Mouse (Mus musculus) layer of hippocampus, adult 11-12 months (tissue): ENCODE results near the gene Kcnip3.
A peak's percentile ranks its signal among the peaks of the same experiment; 100 is the strongest.

Source experiments
- DNase-seq: peaks from one replicate; pipeline ENCODE4 v3.0.0; 2022; ENCODE audit warnings: low spot score

Kcnip3 gene

DNA sequence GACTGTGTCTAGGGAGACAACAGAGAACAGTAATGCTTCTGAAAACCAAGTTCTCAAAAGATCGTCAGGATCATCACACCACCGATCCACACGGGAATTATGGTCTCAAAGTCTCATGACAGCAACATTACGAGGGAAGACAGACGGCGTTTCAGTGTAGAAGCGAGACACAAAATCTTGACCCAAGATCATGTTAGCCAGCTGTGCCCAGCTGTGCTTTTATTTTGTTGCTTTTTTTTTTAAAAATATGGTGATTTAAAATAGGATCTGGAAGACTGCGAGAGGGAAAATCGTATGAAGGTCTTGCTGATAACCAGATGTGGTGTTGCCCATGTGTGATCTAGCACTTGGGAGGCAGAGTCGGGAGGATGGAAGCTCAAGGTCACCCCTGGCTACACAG, 51.2 kb downstream of the Kcnip3 start:
- no peak for DNase-seq

DNA sequence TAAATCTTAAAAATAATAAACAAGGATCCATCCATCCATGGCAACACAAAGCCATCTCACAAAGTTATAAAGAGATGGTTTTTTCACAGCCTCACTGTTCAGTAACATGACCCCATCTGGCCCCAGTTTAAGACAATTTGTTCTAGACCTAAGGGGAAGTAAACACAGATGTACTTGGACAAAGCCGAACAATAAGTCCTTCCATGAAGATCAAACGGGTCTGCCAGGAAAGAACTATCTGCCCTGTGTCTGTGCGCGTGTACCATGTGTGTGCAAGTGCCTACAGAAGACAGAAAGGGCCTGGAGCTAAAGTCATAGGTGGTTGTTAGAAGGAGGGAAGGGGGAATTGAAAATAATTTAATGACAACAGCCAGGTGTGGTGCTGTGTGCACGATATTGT, 51.7 kb downstream of the Kcnip3 start:
- DNase-seq: no peak

DNA sequence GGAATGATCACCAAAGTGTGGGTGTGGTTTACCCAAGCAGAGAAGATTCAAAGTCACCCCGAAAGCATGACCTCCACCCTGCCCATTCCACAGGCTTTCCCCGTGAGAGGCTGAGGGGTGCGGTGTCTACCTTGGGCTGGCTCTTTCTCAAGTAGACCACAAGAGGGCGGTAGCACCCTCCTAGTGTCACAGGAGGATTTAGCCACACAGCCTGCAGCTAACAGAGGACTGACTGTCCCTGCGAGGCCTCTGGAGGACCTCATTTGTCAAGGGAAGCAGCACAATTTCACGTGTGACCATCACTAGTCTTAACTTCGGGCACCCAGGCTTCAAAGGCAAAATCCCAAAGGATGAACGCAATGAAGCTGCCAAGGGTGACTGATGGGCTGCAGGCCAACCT, 59.6 kb downstream of the Kcnip3 start:
- DNase-seq: peak; percentile 66

DNA sequence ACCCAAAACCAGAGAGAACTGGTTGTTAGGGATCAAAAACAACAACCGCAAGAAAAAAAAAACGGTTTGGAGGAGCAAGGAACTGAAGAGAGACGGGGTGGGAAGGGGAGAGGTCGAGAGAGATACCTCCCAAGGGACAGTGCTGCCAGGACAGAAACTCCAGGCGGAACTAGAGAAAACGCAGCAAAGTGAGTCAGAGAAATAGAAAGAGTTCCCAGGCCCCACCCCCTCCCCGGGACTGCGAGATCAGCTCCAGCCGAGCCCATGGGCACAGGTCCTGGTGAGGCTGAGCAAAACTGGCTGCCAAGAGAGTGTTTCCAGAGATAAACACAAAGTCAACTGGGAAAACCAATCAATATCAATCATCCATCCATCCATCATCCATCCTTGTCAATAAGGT, 60.5 kb downstream of the Kcnip3 start:
- no peak for DNase-seq

DNA sequence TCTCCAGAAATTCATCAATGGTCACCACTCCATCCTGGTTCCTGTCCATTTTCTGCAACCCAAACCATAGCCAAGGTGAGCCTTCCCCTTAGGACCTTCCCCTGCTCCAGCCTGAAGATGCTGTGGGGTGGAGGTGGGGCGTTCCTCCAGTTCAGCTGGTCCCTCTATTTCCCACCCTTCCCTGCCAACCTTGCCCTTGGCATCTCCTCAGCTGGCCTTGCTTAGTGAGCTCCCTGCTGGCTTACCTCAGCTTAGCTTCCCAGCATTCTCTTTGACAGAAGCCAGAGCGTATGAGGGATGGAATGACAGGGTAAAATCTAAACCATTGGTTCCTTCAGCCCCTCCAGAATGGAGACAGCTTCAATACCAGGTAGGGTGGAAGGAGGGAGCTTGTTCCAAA, 62.6 kb downstream of the Kcnip3 start:
- DNase-seq: no peak

DNA sequence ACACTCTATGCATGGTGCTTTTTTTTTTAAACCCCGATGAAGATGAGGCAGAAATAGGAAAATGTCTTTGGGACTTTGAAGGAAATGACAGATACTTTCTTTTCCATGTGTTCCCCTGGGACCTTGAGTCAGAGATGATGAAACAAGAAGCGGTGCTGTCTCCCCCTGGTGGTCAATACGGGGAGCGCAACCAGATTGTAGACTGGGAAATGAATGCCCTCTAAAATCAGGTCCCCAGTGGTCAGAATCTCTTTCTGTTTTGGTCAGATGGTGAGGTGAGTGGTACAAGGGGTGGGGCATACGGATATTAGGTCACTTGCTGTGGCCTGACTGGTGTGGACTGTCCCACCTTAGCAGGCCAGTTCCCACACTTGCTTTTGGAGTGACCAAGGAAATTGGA, 68.1 kb downstream of the Kcnip3 start:
- peak; percentile 83 for DNase-seq

DNA sequence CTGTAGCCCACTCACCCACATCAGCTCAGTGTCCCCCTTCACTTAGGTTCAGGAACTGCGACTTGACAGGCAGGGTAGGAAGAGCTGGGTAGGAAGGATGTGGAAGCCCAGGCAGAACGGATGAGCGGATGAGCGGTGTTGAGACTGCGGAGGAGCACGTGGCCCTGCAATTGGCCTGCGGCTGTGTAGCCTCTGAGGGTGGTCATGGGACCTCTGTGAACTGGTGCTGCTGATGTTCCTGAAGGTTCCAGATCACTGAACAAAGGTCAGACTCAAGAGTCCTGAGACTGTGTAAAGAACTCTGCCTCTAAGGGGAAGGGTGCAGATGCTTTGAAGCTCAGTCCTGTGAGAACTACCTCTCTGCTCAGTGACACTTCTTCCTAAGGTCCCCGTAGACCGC, 68.8 kb downstream of the Kcnip3 start:
- no peak for DNase-seq

DNA sequence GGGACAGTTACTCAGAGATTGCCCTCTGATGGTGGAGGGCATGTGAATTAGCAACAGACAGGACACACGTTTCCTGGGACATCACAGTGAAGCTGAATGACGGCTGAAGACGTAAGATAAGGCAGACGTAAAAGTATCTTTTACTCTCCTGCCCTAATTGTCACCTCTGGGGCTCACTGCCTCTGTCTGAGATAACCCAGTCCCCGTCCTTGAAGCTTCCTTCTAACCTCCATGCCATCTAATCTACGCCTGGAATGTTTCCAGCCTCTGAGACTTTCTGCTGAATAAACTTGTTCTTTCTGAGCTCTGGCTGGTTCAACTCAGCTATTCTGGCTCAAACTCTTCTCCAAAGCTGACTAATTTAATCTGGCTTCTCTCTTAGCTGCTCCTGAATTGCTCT, 70.1 kb downstream of the Kcnip3 start:
- no peak for DNase-seq

DNA sequence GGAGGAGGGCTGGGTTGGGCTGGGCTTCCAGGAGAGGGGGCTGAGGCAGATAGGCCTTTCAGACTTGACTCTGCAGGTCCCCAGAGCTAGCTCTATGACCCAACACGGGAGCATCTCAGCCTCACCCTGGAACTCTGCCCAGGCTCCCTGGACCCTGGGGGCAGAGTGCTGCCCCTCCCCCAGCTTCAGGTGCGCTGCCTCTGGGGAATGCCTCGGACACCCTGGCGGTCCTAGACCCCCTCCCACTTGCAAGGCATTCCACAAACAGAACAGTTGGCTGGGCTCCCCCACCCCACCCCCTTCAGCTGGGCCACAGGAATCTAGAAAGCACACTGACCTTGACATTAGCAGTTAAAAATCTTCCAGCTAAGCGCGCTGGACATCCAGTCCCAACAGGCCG, 72.2 kb downstream of the Kcnip3 start:
- DNase-seq: no peak

DNA sequence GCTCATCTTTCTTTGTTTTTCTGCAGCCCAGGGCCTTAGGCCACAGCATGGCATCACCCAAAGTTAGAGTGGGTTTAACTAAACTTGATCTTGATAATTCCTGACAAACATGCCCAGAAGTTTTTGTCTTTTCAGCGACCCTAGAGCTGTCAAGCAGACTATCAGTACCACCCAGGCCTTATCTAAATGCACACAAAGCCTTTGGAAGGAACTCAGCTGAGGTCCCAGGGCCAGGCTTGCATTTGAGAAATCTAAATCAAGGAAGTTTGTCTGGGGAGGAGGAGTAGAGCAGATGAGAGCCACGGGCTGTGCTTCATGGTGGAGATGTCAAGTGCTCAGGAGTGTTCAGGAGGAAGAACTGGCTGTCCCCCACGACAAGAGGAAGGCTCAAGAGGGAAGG, 75.0 kb downstream of the Kcnip3 start:
- no peak for DNase-seq

DNA sequence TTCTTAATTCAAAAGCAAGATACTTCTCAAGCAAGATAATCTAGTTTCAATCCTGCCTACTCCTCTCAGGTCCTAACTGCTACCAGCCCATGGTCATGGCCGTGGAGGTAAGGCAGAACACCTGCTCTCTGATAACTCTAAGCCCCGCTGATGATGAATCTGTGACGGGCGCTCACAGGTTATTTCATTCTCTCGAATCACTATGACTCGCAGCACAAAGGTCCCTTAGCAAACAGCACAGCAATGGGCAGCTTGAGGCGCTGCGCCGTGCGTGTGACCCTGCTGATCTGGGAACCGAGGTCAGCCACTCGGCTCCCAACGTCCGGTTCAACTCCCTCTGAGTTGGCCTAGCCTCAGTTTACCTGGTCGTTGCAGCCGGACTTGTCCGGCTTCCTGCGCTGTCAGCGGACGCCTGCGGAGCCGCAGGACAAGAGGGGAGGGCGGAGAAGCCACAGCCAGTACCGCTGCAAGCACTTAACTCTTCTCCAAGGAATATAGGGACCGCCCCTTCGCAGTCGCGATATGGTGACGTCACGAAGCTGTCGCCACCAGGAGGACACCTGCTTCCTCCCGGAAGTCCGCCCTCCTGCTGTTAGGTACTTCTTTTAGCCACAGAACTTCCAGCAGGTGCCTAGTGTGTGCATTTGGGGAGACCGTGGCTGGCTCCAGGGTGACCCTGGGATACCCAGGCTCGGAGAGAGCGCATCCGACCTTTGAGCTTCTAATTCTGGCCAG, 77.7 kb downstream of the Kcnip3 start, which contains the start of gene Fahd2a:
Fahd2a (minus strand) TSS at position 511 of the 735 bp plus-strand sequence.
- DNase-seq: peak; percentile 89

DNA sequence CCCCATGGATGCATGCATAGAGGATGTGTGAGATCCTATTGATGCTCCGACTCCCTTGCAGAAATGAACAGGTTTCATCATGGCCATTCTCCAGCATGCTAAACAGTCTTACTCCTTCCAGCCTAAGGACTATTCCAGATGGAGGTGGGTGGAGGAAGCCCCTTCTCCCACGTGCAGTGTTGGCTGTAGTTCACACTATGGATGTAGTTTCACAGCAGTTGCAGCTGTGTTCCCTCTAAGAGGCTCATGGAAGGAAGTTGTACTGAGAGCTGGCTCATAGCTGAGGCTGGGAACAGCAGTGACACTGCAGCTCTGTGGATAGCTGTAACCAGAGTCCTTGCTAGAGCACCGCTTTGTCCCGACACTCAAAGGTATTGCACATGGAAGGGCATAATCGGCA, 84.2 kb downstream of the Kcnip3 start:
- no peak for DNase-seq

DNA sequence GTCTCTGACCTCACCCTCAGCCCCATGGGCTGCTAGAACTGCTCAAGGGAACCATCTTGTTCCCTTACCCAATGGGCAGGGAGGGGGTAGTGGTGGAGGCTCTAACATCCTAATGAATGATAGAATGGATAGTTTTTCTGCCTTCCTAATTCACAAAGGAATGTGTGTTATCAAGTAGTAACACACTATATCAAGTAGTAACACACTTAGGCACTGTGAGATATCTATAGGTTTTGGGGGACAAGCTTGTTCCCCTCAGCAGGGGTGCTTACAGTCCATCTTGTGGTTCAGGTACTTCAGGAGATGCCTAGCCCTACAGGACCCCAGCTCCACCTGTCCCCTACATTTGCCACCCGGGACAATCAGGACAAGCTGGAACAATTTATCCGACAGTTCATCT, 86.3 kb downstream of the Kcnip3 start:
- no peak for DNase-seq

DNA sequence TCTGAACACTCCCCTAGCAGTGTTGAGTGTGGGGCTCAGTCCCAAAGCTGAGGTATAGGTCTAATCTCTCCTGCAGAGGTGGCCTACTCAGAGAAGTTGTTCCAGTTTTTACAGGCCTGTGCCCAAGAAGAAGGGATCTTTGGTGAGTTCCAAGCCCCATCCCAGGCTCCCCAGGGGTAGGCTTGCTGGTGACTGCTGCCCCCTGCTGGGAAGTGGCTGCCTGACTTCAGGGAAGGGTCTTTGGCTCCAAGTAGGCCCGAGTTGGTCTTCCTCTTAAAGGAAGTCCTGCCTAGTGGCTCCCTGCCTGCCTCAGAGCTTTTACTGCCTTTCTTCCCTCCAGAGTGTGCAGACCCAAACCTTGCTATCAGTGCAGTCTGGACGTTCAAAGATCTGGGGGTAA, 86.8 kb downstream of the Kcnip3 start:
- DNase-seq: no peak

DNA sequence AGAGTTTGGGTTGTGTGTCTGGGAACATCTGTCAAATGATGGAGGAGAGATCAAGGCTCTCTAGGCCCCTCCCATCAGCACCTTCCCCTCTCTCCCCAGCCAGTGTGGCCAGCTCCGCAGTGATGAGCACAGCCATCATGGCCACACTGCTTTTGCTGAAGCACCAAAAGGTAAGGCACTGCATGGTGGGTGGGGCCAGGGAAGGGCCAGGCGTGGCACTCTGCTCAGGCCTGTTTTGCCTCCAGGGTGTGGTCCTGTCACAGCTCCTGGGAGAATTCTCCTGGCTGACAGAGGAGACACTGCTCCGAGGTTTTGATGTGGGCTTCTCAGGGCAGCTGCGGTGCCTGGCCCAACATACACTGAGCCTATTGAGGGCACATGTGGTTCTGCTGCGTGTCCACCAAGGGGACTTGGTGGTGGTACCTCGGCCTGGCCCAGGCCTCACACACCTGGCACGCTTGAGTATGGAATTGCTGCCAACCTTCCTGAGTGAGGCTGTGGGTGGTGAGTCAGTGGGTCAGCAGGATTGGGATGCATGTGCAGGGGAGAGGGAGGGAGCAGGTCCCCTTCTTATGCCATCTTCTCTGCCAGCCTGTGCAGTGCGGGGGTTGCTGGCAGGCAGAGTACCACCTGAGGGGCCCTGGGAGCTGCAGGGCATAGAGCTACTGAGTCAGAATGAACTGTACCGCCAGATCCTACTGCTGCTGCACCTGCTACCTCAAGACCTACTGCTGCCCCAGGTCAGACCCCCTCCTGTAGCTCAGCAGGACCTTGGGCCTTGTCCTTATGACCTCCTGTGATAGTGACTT, 88.2 kb downstream of the Kcnip3 start:
- DNase-seq: no peak

DNA sequence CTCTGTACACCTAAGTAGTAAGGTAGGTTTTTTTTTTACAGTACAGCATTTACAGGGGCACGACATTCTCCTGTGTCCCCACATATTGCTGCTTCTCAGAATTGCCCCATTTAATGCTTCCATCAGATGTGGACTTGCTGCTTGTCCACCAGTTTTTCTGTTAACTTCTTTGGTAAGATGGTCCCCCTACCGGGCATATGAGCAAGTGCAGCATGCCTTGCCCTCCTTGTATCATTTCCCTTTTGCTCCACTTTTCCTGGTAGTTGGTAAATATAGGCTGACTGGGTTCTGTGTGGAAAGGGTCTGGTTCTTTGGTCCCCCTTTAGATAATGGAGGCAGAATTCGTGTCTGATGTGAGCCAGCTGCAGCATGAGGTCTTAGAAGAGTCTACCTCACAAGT, 91.7 kb downstream of the Kcnip3 start:
- DNase-seq: peak; percentile 59

DNA sequence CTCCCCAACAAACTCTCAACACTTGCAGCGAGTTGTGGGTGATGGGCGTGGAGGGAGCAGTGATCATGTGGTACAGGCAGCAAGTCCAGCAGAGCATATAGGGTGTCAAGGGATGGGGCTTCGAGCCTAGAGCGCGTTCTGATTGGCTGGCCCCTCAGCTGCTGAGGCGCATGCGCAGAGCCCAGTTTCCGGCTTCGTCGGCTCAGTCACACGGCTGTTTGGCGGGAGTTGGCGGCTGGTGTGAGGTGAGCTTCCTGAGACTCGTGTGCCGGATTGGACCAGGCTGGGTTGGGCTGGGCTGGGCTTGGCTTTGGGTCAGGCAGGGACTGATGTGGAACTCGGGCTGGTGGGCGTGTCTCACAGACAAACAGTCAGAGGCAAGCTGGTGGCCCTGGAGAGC, 96.9 kb downstream of the Kcnip3 start, which contains the start of gene Gpat2:
Gpat2 (plus strand) TSS at position 223 of the 400 bp plus-strand sequence.
- no peak for DNase-seq

DNA sequence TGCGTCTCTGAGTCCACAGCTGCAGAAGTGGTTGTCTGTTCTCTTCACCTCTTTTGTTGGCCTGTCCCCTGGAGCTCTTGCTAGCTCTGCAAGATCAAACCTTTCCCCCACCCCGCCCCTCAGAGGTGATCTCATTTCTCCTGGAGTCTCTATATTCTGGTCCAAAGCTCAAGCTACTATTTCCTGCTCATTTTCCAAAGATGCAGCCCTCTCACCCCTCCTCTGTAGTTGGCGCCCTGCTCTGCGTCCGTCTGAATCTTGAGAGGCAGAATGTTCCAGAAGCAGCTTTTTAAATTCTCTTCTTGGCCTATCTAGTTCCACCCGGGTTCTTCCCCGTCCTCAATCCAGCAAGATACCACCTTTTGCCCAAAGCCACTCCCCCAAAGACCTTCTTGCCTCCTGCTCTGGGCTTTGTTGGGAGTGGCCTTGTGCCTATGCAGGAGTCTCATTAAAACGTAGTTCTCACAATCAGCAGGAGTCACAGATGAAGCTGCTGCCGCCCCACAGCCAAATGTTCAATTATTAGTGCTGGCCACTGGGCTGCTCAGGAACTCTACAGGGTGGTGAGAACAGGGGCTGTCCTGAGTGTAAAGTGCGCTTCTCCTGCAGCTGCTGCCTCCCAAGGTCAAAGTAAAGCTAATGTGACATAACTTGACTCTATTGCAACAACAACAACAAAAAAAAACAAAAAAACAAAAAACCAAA, 103.5 kb downstream of the Kcnip3 start:
- no peak for DNase-seq

DNA sequence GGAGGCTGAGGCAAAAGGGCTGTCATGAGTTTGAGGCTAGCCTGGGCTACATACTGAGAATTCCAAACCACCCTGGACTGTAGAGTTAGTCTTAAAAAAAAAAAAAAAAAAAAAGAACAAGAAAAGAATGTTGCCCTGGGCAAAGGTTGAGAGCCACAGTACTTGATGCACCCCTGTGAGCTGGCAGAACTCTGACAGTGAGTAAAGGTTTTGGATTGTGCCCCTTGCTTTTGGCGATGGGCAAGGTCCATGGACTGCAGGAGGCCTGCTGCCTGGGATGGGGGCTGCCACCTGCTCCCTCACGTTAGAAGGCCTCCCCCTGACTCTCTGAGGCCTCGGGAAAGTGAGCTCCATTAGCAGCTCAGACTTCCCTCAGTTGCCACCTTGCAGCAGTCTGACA, 105.2 kb downstream of the Kcnip3 start:
- no peak for DNase-seq

DNA sequence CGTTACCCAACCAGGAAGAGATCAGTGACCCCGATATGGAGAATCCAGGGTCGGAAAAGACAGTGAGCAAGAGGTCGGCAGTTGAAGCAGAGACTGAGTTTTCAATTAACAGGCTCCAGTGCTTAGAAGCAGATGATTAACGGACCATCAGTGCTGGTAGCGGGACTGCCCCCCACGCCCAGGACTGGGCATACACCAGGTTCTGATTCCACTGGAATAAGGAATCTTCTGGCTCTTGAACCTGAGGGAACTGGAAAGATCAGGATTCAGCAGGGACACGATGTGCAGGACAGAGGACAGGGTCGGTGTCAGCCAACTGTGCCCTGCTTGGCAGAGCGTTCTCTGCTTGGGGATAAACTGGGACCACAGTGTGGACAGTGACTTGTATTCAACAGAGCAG, 106.1 kb downstream of the Kcnip3 start:
- DNase-seq: no peak

DNA sequence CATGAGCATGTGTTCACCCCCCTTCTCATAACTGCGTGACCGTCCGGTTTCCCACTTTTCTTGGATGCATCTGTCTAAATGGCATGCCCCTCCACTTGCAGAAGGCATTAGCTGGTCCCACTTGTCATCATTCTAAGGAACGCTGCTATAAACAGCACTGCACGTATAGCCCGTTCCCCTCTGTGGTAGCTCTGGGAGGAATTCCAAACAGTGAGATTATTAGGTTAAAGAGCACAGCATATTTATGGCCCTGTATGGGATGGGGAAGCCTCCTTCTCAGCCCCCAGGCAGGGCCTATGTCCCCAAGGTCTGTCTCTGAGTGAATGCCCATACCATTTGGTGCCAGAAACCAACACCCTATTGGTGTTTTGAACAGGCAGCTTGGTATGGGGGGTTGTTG, 110.8 kb downstream of the Kcnip3 start:
- no peak for DNase-seq
